Mouse (Mus musculus) spleen, adult 2 months (tissue): ENCODE data around the gene Mcat. TPM values are rescaled to one million over a fixed set of nuclear protein-coding genes. Genes with fewer than 3 reads are reported as not detected.
A peak's percentile ranks its signal among the peaks of the same experiment; 100 is the strongest.

ENCODE experiments used
- DNase-seq, 2 experiments: peaks; one replicate each; pipeline versions ENCODE4 v3.0.0 to v3.0.0-alpha.2; 2012 to 2021; ENCODE audit warnings: low spot score in 2 of 2, low read depth in 1 of 2
- H3K27ac ChIP-seq: fragments of 200-500 bp; 2 replicates; pipeline ENCODE4 v1.5.1; 2012; ENCODE audit warnings: low read length, inconsistent platforms; ENCODE audit not compliant: insufficient read depth
- H3K27me3 ChIP-seq: fragments of 200-500 bp; 2 replicates; pipeline ENCODE4 v1.6.1; 2012; ENCODE audit warnings: mild to moderate bottlenecking, moderate library complexity, low read length, inconsistent platforms; ENCODE audit not compliant: control insufficient read depth, insufficient read depth
- H3K36me3 ChIP-seq: fragments of 200-500 bp; 2 replicates; pipeline ENCODE4 v1.6.1; 2012; ENCODE audit warnings: mild to moderate bottlenecking, low read length, inconsistent platforms; ENCODE audit not compliant: control insufficient read depth, insufficient read depth
- H3K4me1 ChIP-seq: fragments of 200-500 bp; 2 replicates; pipeline ENCODE4 v1.6.1; 2011; ENCODE audit warnings: inconsistent platforms; ENCODE audit not compliant: control insufficient read depth, insufficient read depth, insufficient read length
- H3K4me3 ChIP-seq: fragments of 200-500 bp; 2 replicates; pipeline ENCODE4 v1.5.1; 2011; ENCODE audit warnings: mild to moderate bottlenecking, inconsistent platforms; ENCODE audit not compliant: insufficient read depth, insufficient read length; ENCODE audit errors: extremely low read depth
- CTCF ChIP-seq: fragments of 200-500 bp; IDR thresholded peaks from 2 replicates; pipeline ENCODE4 v1.5.1; 2011; ENCODE audit warnings: mild to moderate bottlenecking, inconsistent platforms; ENCODE audit not compliant: insufficient read depth, insufficient read length, insufficient replicate concordance; ENCODE audit errors: extremely low read depth
- POLR2A ChIP-seq: fragments of 200-500 bp; IDR thresholded peaks from 2 replicates; pipeline ENCODE4 v1.6.1; 2011; ENCODE audit warnings: low read depth, low read length, inconsistent platforms
- WGBS: fragments of 180-500 bp; shearing (Covaris S2); methylation state at CpG from one replicate; pipeline ENCODE4 v1.1.7; 2018; 5-methylcytosine and 5-hydroxymethylcytosine counted together
- polyA plus RNA-seq: library from polyadenylated mRNA; depleted of rRNA; stranded (reverse); fragments of >200 nt; gene quantifications from 2 replicates; pipeline ENCODE4 v1.2.3, GENCODE M21; 2012

The Mcat gene
- polyA plus RNA-seq, 1 experiment: 19.1 TPM

GRCm38 (mm10) chr15:83524333-83524729 is 39.3 kb downstream of the Mcat start:
- 88% methylated on average over 3 of the region's 3 CpGs for WGBS
- H3K27ac ChIP-seq: no peak overlapping the region

GRCm38 (mm10) chr15:83523638-83524332 is 39.8 kb downstream of the Mcat start:
- no peaks in the 10 kb centered on the region for H3K36me3 ChIP-seq
- 74% methylated on average over 14 of the region's 14 CpGs for WGBS
- H3K4me1 ChIP-seq: peaks cover 11% of the 10 kb centered on the region; the same call in 1 of the 2 replicates
- no peak overlapping the region for H3K4me3 ChIP-seq
- TF ChIP-seq POLR2A (no peak), CTCF (no peak)
- no peak for DNase-seq
- no peak overlapping the region for H3K27ac ChIP-seq
- H3K27me3 ChIP-seq: peaks cover 14% of the 10 kb centered on the region

More at GRCm38 (mm10) chr15:83524333-83524729, 39.3 kb downstream of the Mcat start:
- Histone ChIP-seq H3K36me3 (no peaks in the 10 kb centered on the region), H3K4me1 (peaks cover 11% of the 10 kb centered on the region; the same call in 1 of the 2 replicates), H3K27me3 (peaks cover 14% of the 10 kb centered on the region), H3K4me3 (no peak overlapping the region)
- TF ChIP-seq CTCF (no peak), POLR2A (no peak)
- DNase-seq: no peak

- no peak for DNase-seq
- no peak overlapping the region for H3K27ac ChIP-seq
- peaks cover 11% of the 10 kb centered on the region; the same call in 1 of the 2 replicates for H3K4me1 ChIP-seq
- TF ChIP-seq POLR2A (no peak), CTCF (no peak)
- peaks cover 14% of the 10 kb centered on the region for H3K27me3 ChIP-seq
- H3K4me3 ChIP-seq: no peak overlapping the region
- 71% methylated on average over 7 of the region's 7 CpGs for WGBS
- H3K36me3 ChIP-seq: no peaks in the 10 kb centered on the region
Observed at GRCm38 (mm10) chr15:83523196-83523595, 40.4 kb downstream of the Mcat start.

GRCm38 (mm10) chr15:83520861-83521382 is 42.7 kb downstream of the Mcat start:
- DNase-seq: no peak
- TF ChIP-seq POLR2A (no peak), CTCF (no peak)
- 79% methylated on average over 6 of the region's 6 CpGs for WGBS
- Histone ChIP-seq H3K4me1 (no peaks in the 10 kb centered on the region), H3K27me3 (no peaks in the 10 kb centered on the region), H3K27ac (no peak overlapping the region), H3K4me3 (no peak overlapping the region), H3K36me3 (no peaks in the 10 kb centered on the region)

- DNase-seq: peak; percentile 34 to 37
- Histone ChIP-seq H3K4me3 (no peak overlapping the region), H3K27ac (no peak overlapping the region), H3K36me3 (no peaks in the 10 kb centered on the region), H3K4me1 (no peaks in the 10 kb centered on the region), H3K27me3 (no peaks in the 10 kb centered on the region)
- WGBS: 46% methylated on average over 20 of the region's 20 CpGs
- TF ChIP-seq CTCF: peak; percentile 47; the same call in 1 of the 2 replicates
- TF ChIP-seq POLR2A: no peak
Observed at GRCm38 (mm10) chr15:83518215-83519048, 45.2 kb downstream of the Mcat start.

- 77% methylated on average over 5 of the region's 5 CpGs for WGBS
- Histone ChIP-seq H3K36me3 (no peaks in the 10 kb centered on the region), H3K4me1 (no peaks in the 10 kb centered on the region), H3K27me3 (no peaks in the 10 kb centered on the region), H3K4me3 (no peak overlapping the region), H3K27ac (no peak overlapping the region)
- no peak for DNase-seq
- TF ChIP-seq CTCF (no peak), POLR2A (no peak)
Observed at GRCm38 (mm10) chr15:83515018-83515417, 48.6 kb downstream of the Mcat start.
